Mouse (Mus musculus) liver, postnatal 0 days (tissue): ENCODE data around the gene Chp1.

Experiments
- CTCF ChIP-seq: sonication (generic); IDR thresholded peaks from 2 replicates; pipeline ENCODE4 v1.5.1; 2016; ENCODE audit warnings: antibody characterized with exemption, low read depth
- EP300 ChIP-seq: IDR thresholded peaks from 2 replicates; pipeline ENCODE4 v1.6.1; 2016; ENCODE audit warnings: antibody characterized with exemption, low read depth, mild to moderate bottlenecking

DNA sequence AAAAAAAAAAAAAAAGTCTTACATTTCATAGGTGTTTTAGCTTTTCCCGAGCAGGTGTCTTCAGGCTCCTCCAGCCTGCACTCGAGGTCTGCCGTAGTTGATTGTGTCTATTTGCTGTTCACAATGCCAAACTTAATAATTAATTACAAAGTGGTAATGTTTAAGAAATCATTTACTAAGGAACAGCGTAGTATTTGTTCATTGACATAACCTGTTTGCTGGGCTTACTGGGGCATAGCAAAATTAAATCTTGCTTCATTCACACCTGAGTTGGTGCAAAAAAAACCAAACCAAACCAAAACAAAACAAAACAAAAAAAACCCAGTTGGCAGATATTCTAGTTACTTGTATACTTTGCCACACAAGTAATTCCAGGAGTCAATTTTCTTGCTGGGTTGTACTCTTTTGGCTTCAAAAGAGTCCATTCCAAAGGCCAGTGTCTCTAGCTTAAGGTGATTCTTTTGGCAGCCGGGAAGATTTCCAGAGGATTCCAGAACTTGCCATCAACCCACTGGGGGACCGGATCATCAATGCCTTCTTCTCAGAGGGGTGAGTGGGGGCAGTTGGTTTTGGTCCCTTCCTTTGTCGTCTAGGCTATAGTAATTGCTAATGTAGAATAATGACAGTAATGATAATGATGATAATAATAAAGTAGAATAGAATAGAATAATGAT, 18.8 kb downstream of the Chp1 start:
- no peak for TF ChIP-seq CTCF
- TF ChIP-seq EP300 = 0 out of 2 replicates have a peak, but pooled peaks have one; percentile 13
